Mouse (Mus musculus) forelimb bud, embryonic 11.5 days (tissue): ENCODE measurements at regions not wholly inside any gene's neighbourhood (a gene's known extent, or its start where the extent isn't known, plus 50 kb on each side); places are given as distances from the start of the nearest gene placed in this dataset.

Experiments
- DNase-seq: peaks from one replicate; pipeline ENCODE4 v3.0.0-alpha.2; 2012; ENCODE audit warnings: low read depth, low spot score

- no peak for DNase-seq
Measured at GRCm38 (mm10) chr2:143133931-143134330, 55.7 kb downstream of the Otor start.

- no peak for DNase-seq
Measured at GRCm38 (mm10) chr2:143149189-143149588, 70.9 kb downstream of the Otor start.

GRCm38 (mm10) chr2:143164081-143164984, 86.1 kb downstream of the Otor start:
- DNase-seq = no peak

DNA sequence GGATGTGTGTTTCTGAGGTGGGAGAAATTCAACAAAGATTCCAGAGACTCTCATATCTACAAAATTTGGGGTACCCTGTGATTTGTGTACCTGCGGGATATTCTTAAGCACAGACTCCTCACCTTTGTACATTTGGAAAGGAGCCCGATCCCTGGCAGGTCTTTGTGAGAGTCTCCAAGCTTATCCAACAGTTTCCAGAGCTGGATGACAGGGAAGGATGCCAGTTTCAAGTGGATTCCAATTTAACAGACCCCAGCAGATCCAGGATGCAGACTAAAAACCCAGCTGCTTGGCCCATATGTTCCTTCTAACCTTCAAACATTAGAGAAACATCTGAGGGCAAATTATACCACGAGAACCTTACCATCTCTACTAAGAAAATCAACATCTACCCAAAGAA, 88.5 kb downstream of the Otor start:
- DNase-seq = no peak

- no peak for DNase-seq
Measured at GRCm38 (mm10) chr2:143170648-143171047, 92.4 kb downstream of the Otor start.

DNA sequence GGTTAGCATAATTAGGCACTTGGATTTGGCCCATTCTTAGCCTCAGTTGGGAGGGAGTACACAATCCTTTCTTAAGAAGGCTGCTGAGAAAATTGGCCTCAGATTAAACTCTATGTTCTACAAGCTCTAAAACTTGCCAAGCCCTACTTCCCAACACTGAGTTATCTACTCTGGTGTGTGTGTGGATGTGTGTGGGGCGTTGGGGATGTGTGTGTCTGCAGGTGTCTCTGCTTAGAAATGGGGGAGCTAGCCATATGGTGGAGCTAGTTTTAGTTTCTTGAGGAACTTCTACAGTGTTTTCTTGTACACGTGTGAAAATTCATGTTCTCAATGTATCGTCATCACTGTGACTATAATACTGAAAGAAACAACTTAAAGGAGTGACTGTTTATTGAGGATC, 106.3 kb downstream of the Otor start:
- no peak for DNase-seq

DNA sequence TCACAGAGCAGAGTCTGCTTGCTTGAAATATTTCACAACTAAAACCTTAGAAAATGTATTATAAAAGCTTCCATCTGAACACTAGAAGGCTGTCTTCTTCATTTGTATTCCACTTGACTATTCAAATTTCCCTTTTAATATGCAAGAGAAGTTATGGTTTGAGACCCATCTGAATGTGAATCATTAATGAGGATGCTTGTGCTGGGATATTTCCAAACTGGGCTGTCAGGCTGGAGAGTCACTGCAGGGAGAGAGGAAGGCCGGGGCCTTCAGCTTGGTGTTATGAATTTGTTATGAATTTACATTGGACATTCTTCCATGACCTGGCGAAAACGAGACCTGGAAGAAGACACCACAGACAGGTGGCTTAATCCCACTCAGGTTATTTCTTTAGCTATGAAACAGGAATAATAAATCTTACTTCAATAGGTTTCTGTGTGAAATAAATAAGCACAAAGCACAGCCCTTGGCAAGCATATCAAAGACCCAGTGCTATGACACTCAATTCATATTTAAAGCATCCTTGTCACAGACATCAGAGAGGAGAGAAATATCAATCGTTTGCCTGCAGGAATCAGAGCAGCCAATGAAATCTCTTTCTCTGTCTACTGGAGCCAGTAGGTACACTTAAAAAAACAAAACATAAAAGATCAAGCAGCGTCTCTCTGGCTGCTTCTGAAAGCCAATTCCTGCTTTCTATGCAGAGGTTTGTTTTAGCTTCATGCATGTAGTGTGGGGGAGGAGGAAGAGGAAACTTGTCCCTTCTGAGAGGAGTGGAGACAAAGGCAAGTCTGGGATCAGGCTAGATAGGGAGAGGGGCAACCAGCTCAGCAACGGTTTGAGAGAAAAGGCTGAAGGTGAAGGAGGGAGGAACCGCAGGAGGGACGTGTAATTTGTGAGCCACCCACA, 114.2 kb downstream of the Otor start:
- no peak for DNase-seq

- DNase-seq = no peak
Measured at GRCm38 (mm10) chr2:143193165-143193551, 114.9 kb downstream of the Otor start.

GRCm38 (mm10) chr2:143199583-143200249, 121.4 kb downstream of the Otor start:
- no peak for DNase-seq

DNA sequence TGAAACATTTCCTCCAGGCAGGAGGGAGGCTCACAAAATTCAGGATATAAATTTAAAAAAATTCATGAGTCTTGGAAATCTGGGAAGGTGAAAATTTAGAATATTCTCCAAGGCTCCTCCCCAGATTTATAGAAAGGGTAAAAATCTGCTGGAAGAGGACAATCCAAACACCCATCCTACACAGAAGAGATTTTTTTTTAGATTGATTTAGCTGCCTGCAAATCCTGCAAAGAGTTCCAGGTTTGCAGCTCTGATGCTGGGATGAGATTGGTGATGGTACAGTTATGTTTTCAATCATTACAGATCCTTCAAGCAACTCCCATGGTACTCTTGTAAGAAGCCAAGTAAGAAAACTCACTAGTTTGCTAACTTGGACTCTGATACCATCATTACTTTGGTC, 127.8 kb downstream of the Otor start:
- DNase-seq = no peak

- DNase-seq = peak; percentile 84
Measured at GRCm38 (mm10) chr2:143207191-143207590, 128.9 kb downstream of the Otor start.

GRCm38 (mm10) chr2:143217251-143217650, 139.0 kb downstream of the Otor start:
- no peak for DNase-seq

GRCm38 (mm10) chr2:143217760-143218358, 139.6 kb downstream of the Otor start:
- DNase-seq = no peak

DNA sequence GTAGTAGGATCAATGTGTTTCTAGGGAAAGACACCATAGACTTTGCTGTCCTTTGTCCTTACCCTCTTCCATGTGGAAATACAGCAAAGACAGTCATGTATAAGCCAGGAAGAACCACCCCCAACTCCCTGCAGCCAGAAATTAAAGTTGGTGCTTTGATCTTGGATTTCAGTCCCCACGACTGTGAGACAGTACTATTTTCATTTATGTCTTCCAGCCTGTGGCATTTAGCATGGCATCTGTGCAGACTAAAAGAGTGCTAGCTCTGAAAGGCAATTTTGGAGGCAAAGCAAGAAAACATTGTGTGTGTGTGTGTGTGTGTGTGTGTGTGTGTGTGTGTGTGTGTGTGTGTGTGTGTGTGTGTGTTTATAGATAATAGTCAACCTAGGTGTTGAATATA, 144.1 kb downstream of the Otor start:
- DNase-seq = no peak

GRCm38 (mm10) chr2:143224410-143225130, 146.3 kb downstream of the Otor start:
- DNase-seq = no peak

- DNase-seq = no peak
Measured at GRCm38 (mm10) chr2:143233795-143234194, 155.5 kb downstream of the Otor start.

DNA sequence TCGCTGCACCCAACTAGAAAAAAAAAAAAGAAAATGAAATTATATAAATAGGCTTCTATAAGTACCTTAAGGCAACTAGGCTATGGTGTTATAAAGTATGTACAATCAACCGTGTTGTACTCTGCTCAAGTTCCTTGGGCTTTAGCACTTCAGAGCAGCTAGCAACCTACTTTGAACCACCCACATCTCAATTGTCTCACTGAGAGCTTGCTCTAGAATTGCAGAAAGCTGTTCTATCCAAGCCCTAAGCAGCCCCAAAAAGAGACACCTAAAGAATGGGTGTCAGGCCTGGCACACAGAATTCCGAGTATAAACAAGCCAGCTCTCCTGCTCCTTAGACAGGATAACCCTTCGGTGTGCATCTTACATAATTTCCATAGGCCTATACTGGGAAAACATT, 162.0 kb downstream of the Otor start:
- no peak for DNase-seq

GRCm38 (mm10) chr2:143243741-143244140, 165.5 kb downstream of the Otor start:
- DNase-seq = no peak

- no peak for DNase-seq
Measured at GRCm38 (mm10) chr2:143246131-143246665, 167.9 kb downstream of the Otor start.

GRCm38 (mm10) chr2:143269026-143269425, 190.8 kb downstream of the Otor start:
- no peak for DNase-seq

GRCm38 (mm10) chr2:143270826-143271225, 192.6 kb downstream of the Otor start:
- no peak for DNase-seq
